Mouse (Mus musculus) effector memory CD4-positive, alpha-beta T cell, adult 5 months (primary cell): Measurements from ENCODE around the gene Slc35g2. TPM values are rescaled to one million over a fixed set of nuclear protein-coding genes. Genes with fewer than 3 reads are reported as not detected.

Experiments
- polyA plus RNA-seq: library from polyadenylated mRNA; unstranded; fragments of 100-300 nt; shearing (Covaris generic); gene quantifications from one replicate; pipeline ENCODE4 v1.2.1, GENCODE M21; 2017

Slc35g2 gene
- polyA plus RNA-seq: not detected

GRCm38 (mm10) chr9:100570626-100571233, at the start of gene Slc35g2:
Slc35g2 (minus strand) TSS chr9:100571090.

DNA sequence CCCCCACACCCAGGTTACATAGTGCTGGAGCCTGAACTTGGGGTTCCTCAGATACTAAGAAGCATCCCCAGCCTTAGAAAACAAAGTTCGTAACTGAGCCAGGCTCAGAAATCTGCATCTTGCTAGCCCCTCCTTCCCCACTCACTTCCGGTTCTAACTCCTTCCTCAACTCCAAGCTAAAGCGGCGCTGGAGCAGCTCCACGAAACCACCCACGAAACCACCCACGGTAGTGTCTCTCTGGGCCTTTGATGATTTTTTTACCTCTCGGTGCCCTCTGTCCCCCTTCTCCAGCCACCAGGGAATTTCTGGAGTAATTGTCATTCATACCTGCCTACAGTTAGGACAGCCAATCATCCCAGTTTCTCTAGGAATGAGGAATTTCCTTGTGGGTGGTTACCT, 26.7 kb upstream of the Slc35g2 start, which contains the start of gene Stag1:
Gene Stag1, plus strand, starts transcription at position 253 of the 400 bp plus-strand sequence.

GRCm38 (mm10) chr9:100545715-100546593, 24.9 kb downstream of the Slc35g2 start, which contains the start of gene Nck1:
Nck1 (minus strand) TSS chr9:100546134.

Other genes starting within 250 kb of the Slc35g2 start
- gene Il20rb, start 84.3 kb downstream of the Slc35g2 start, polyA plus RNA-seq: 2.4 TPM
- gene Nck1, start 25.0 kb downstream of the Slc35g2 start, polyA plus RNA-seq: 85.5 TPM
- gene Stag1, start 26.7 kb upstream of the Slc35g2 start, polyA plus RNA-seq: 117 TPM